Mouse (Mus musculus) heart, embryonic 12.5 days (tissue): ENCODE data around the gene Tmem123. TPM values are rescaled to one million over a fixed set of nuclear protein-coding genes. Genes with fewer than 3 reads are reported as not detected.

ENCODE experiments used
- ATAC-seq: fragments of 200-750 bp; cut with Nextera tagmentation; 2 replicates; pipeline ENCODE4 v1.8.0; 2017; ENCODE audit warnings: moderate TSS enrichment, moderate library complexity; ENCODE audit not compliant: insufficient number of reproducible peaks, low FRiP score
- H3K27ac ChIP-seq: fragments of 300-500 bp; sonication (generic); 2 replicates; pipeline ENCODE4 v1.5.1; 2016; ENCODE audit warnings: mild to moderate bottlenecking, moderate library complexity; ENCODE audit not compliant: poor library complexity, severe bottlenecking
- H3K27me3 ChIP-seq: fragments of 300-500 bp; sonication (generic); replicated peaks from 2 replicates; pipeline ENCODE4 v1.6.1; 2016; ENCODE audit warnings: mild to moderate bottlenecking, moderate library complexity
- H3K36me3 ChIP-seq: fragments of 300-500 bp; sonication (generic); 2 replicates; pipeline ENCODE4 v1.6.1; 2016; ENCODE audit warnings: mild to moderate bottlenecking, moderate library complexity
- H3K4me1 ChIP-seq: fragments of 300-500 bp; sonication (generic); replicated peaks from 2 replicates; pipeline ENCODE4 v1.6.1; 2016; ENCODE audit warnings: mild to moderate bottlenecking
- H3K4me2 ChIP-seq: fragments of 300-500 bp; sonication (generic); 2 replicates; pipeline ENCODE4 v1.6.1; 2016; ENCODE audit warnings: mild to moderate bottlenecking, moderate library complexity
- H3K4me3 ChIP-seq: fragments of 300-500 bp; sonication (generic); 2 replicates; pipeline ENCODE4 v1.5.1; 2016; ENCODE audit warnings: mild to moderate bottlenecking
- H3K9ac ChIP-seq: fragments of 300-500 bp; sonication (generic); 2 replicates; pipeline ENCODE4 v1.6.1; 2016; ENCODE audit warnings: mild to moderate bottlenecking, moderate library complexity
- H3K9me3 ChIP-seq: fragments of 300-500 bp; sonication (generic); replicated peaks from 2 replicates; pipeline ENCODE4 v1.6.1; 2016; ENCODE audit warnings: mild to moderate bottlenecking, moderate library complexity
- WGBS: fragments of 180-500 bp; shearing (Covaris S2); methylation state at CpG from one replicate; pipeline ENCODE4 v1.1.7; 2016; 5-methylcytosine and 5-hydroxymethylcytosine counted together
- polyA plus RNA-seq: library from polyadenylated mRNA; unstranded; fragments of >200 nt; fragmentation: Nextera tagmentation; extraction: Ambion mirVana; gene quantifications from 2 replicates; pipeline ENCODE4 v1.2.1, GENCODE M21; 2016

Gene Tmem123
- polyA plus RNA-seq, 1 experiment from 2014 or later = 119 TPM

DNA sequence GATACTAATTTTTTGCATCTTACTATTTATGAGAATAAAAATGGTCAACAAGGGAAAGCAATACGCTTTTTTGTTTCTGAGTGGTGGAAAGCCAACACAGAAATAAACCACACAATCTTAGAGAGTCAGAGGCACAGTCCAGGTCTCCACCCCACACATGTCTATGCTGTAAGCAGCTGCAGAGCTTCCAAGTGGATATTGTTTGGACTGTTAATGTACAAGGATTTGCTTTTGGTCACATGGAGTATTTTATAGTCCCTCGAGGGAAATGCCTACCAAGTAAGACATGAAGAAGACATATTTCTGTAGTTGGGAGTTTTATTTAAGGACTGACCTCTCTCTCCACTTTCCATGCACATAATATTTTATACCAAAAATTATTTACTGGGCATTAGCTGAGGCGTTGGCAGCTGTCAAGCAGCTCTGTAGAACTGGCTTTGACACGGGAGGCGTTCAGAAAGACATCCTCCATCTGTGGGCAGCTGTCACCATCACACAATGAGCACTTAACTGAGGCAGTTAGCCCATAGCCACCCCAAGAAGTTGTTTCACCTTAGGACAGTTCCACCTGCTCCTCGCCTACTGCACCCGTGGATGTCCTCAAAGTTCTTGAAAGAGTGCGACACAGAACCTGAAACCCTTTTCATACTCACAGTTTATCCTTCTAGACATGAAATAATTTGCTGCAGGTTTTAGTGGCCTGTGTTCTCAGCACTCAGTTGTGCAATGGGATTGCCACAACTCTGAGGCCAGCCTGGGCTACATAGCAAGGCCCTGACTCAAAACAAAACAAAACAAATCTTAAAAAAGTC, 26.1 kb downstream of the Tmem123 start:
- Histone ChIP-seq H3K4me3 (no peak overlapping the region), H3K27ac (no peak overlapping the region), H3K27me3 (no peaks in the 10 kb centered on the region), H3K9me3 (no peaks in the 10 kb centered on the region), H3K36me3 (peaks cover 46% of the 10 kb centered on the region), H3K4me1 (peaks cover 7% of the 10 kb centered on the region; the same call in 1 of the 2 replicates), H3K4me2 (no peak overlapping the region), H3K9ac (no peak overlapping the region)
- 88% methylated on average over 8 of the region's 8 CpGs for WGBS
- ATAC-seq = no peak

DNA sequence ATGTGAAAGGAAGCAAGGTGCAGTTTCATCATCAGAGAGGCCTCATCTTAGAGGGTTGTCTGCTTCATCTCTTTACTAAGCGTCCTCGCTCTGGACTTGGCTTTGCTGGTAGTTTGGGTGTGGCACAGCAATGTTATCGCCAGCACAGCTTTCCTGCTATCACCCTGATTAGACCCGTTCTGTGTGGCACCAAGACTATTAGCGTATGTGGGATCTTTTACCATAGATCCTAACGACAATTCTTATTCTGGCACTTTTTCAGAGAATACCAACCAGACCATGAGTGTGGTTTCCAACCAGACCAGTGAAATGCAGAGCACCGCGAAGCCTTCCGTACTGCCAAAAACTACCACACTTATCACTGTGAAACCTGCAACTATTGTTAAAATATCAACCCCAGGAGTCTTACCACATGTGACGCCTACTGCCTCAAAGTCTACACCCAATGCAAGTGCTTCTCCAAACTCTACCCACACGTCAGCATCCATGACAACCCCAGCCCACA, 26.8 kb downstream of the Tmem123 start:
- no peak overlapping the region for H3K4me3 ChIP-seq
- 84% methylated on average over 11 of the region's 11 CpGs for WGBS
- H3K36me3 ChIP-seq = peaks cover 43% of the 10 kb centered on the region

GRCm38 (mm10) chr9:7793561-7793960, 29.7 kb downstream of the Tmem123 start:
- Histone ChIP-seq H3K9me3 (no peaks in the 10 kb centered on the region), H3K36me3 (peaks cover 38% of the 10 kb centered on the region), H3K27ac (no peak overlapping the region), H3K9ac (no peak overlapping the region), H3K4me3 (no peak overlapping the region), H3K4me1 (no peaks in the 10 kb centered on the region), H3K4me2 (no peak overlapping the region), H3K27me3 (no peaks in the 10 kb centered on the region)
- no peak for ATAC-seq
- 85% methylated on average over 2 of the region's 2 CpGs for whole genome bisulfite sequencing

More for the DNA sequence above, 26.8 kb downstream of the Tmem123 start:
- Histone ChIP-seq H3K4me1 (peaks cover 5% of the 10 kb centered on the region; the same call in 1 of the 2 replicates), H3K27me3 (no peaks in the 10 kb centered on the region), H3K27ac (no peak overlapping the region), H3K9ac (no peak overlapping the region), H3K4me2 (no peak overlapping the region), H3K9me3 (no peaks in the 10 kb centered on the region)
- ATAC-seq = no peak

- Histone ChIP-seq H3K9ac (no peak overlapping the region), H3K36me3 (peaks cover 32% of the 10 kb centered on the region), H3K27me3 (no peaks in the 10 kb centered on the region), H3K4me1 (no peaks in the 10 kb centered on the region), H3K27ac (no peak overlapping the region), H3K4me2 (no peak overlapping the region), H3K4me3 (no peak overlapping the region), H3K9me3 (no peaks in the 10 kb centered on the region)
- ATAC-seq = no peak
Observed at GRCm38 (mm10) chr9:7795581-7795980, 31.7 kb downstream of the Tmem123 start.

DNA sequence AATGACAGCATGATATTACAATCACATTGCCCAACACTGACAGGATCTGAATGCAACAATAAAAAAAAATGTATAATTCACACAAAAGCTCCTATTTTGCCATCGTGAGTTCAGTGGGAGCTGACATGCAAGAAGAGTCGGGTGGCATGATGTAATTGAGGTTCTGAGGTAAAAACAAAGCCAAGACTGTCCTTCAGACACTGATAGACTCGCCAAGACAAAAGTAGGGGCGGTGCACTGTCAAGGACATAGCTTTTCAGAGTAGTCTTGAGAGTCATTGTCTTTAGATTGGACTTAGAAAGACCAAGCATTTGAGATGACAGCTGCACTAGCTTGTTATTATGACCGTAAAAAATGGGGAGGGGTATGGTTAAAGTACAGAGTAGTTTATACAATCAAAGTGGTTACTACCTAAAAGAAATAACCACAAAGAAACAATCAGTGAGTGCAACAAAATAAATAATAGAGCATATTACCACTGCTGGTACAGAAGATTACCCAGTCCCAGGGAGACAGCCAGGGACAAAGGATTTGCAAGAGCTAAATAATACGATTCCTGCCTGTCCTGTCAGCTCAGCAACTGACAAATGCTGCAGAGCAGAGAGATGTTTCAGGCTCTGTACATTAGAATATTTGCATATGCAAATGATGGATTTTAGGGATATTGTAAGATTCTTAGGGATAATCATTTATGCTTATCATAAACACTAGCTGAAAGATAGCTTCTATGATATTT, 32.5 kb downstream of the Tmem123 start:
- Histone ChIP-seq H3K27ac (no peak overlapping the region), H3K9me3 (no peaks in the 10 kb centered on the region), H3K36me3 (peaks cover 27% of the 10 kb centered on the region), H3K4me2 (no peak overlapping the region), H3K4me3 (no peak overlapping the region), H3K4me1 (no peaks in the 10 kb centered on the region), H3K27me3 (no peaks in the 10 kb centered on the region), H3K9ac (no peak overlapping the region)
- ATAC-seq = no peak
- WGBS = 73% methylated on average over 6 of the region's 6 CpGs

- no peaks in the 10 kb centered on the region for H3K27me3 ChIP-seq
- H3K36me3 ChIP-seq = peaks cover 17% of the 10 kb centered on the region
- H3K9me3 ChIP-seq = no peaks in the 10 kb centered on the region
- H3K9ac ChIP-seq = no peak overlapping the region
- no peaks in the 10 kb centered on the region for H3K4me1 ChIP-seq
- no peak overlapping the region for H3K4me2 ChIP-seq
- H3K4me3 ChIP-seq = no peak overlapping the region
- no peak for ATAC-seq
- 91% methylated on average over 2 of the region's 2 CpGs for WGBS
- no peak overlapping the region for H3K27ac ChIP-seq
Observed at GRCm38 (mm10) chr9:7797542-7797941, 33.7 kb downstream of the Tmem123 start.

DNA sequence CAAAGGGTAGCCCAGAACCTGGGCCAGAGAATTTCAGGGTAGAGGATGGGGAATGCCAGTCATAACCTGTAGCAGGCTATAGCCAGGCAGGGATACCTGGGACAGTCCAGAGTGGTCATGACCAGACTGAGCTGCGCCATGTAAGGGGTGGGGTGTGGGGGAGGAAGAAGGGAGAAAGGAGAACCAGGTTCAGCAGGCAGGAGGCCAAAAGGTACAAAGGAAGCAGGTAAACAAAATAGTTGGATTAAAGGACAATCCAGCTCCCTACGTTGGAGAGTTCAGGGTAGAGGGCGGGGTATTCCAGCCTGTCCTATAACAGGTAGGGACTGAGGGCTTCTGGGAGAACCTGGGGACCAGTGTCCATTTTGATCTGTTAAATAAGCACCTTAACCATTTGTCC, 34.7 kb downstream of the Tmem123 start:
- no peaks in the 10 kb centered on the region for H3K4me1 ChIP-seq
- peaks cover 10% of the 10 kb centered on the region for H3K36me3 ChIP-seq
- H3K27me3 ChIP-seq = no peaks in the 10 kb centered on the region
- no peak overlapping the region for H3K9ac ChIP-seq
- H3K9me3 ChIP-seq = no peaks in the 10 kb centered on the region
- H3K4me2 ChIP-seq = no peak overlapping the region
- no peak overlapping the region for H3K27ac ChIP-seq
- no peak overlapping the region for H3K4me3 ChIP-seq
- WGBS = 79% methylated on average over 3 of the region's 3 CpGs
- ATAC-seq = no peak

GRCm38 (mm10) chr9:7805101-7805506, 41.3 kb downstream of the Tmem123 start:
- ATAC-seq = no peak
- no peak overlapping the region for H3K9ac ChIP-seq
- WGBS = 59% methylated on average over 5 of the region's 5 CpGs
- no peaks in the 10 kb centered on the region for H3K27me3 ChIP-seq
- no peaks in the 10 kb centered on the region for H3K9me3 ChIP-seq
- no peak overlapping the region for H3K27ac ChIP-seq
- H3K4me1 ChIP-seq = no peaks in the 10 kb centered on the region
- no peaks in the 10 kb centered on the region; the same call in 1 of the 2 replicates for H3K36me3 ChIP-seq
- peak overlapping the region; percentile 41 for H3K4me2 ChIP-seq
- no peak overlapping the region for H3K4me3 ChIP-seq

GRCm38 (mm10) chr9:7822758-7823157, 58.9 kb downstream of the Tmem123 start:
- no peaks in the 10 kb centered on the region for H3K27me3 ChIP-seq
- H3K36me3 ChIP-seq = peaks cover 52% of the 10 kb centered on the region
- 0 out of 2 replicates have a peak, but pooled peaks cover 3% of the 10 kb centered on the region for H3K4me1 ChIP-seq
- H3K4me3 ChIP-seq = no peak overlapping the region
- H3K9ac ChIP-seq = no peak overlapping the region
- H3K9me3 ChIP-seq = no peaks in the 10 kb centered on the region
- no peak overlapping the region for H3K4me2 ChIP-seq
- H3K27ac ChIP-seq = no peak overlapping the region
- WGBS = 61% methylated on average over 3 of the region's 3 CpGs
- no peak for ATAC-seq

GRCm38 (mm10) chr9:7824916-7825315, 61.1 kb downstream of the Tmem123 start:
- 87% methylated on average over 5 of the region's 5 CpGs for WGBS
- peaks cover 37% of the 10 kb centered on the region for H3K36me3 ChIP-seq
- no peak overlapping the region for H3K27ac ChIP-seq

GRCm38 (mm10) chr9:7828706-7829105, 64.9 kb downstream of the Tmem123 start:
- H3K4me3 ChIP-seq = no peak overlapping the region
- H3K9me3 ChIP-seq = no peaks in the 10 kb centered on the region
- no peaks in the 10 kb centered on the region for H3K27me3 ChIP-seq
- ATAC-seq = no peak
- WGBS = 85% methylated on average over 4 of the region's 4 CpGs
- no peak overlapping the region for H3K9ac ChIP-seq
- H3K27ac ChIP-seq = no peak overlapping the region
- H3K36me3 ChIP-seq = peaks cover 20% of the 10 kb centered on the region
- no peak overlapping the region for H3K4me2 ChIP-seq
- H3K4me1 ChIP-seq = peaks cover 22% of the 10 kb centered on the region

More at GRCm38 (mm10) chr9:7824916-7825315, 61.1 kb downstream of the Tmem123 start:
- peaks cover 9% of the 10 kb centered on the region for H3K4me1 ChIP-seq
- H3K9ac ChIP-seq = no peak overlapping the region
- no peak for ATAC-seq
- H3K9me3 ChIP-seq = no peaks in the 10 kb centered on the region
- no peak overlapping the region for H3K4me2 ChIP-seq
- H3K4me3 ChIP-seq = no peak overlapping the region
- H3K27me3 ChIP-seq = no peaks in the 10 kb centered on the region
